In genomic region chr19:40419315-40419714, GRCm38 (mm10) we compare ENCODE assay signal across 29 mouse cellular contexts.
DNase-seq lines count a peak whose midpoint lies in the region; ATAC-seq and TF ChIP-seq lines count a peak whose summit lies in the region.
"Had no signal": no experiment of that assay in that cellular context is flagged by ENCODE, and none has a peak within 500 bp of the region (broad histone marks: within the 10 kb centered on the region; RNA-seq: fewer than 3 reads in every experiment).

No protein-coding gene starts in this region.

- WGBS in heart, embryonic 10.5 days, result 69% methylated on average over 7 of the region's 7 CpGs
- 78% methylated on average over 7 of the region's 7 CpGs for WGBS in kidney, embryonic 15.5 days
- 86% methylated on average over 7 of the region's 7 CpGs for WGBS in kidney, adult 2 months

- H3K4me3 ChIP-seq in heart, embryonic 10.5 days, result no peak overlapping the region
- H3K4me3 ChIP-seq in kidney, embryonic 15.5 days (replicated peaks), result no peak overlapping the region
- no peak overlapping the region for H3K4me3 ChIP-seq in kidney, adult 2 months (ENCODE audit: insufficient read depth, low read depth, low read length)
- H3K4me3 ChIP-seq: embryonic facial prominence, embryonic 10.5 days; embryonic facial prominence, embryonic 15.5 days; forebrain, embryonic 13.5 days; hindbrain, embryonic 10.5 days; hindbrain, embryonic 15.5 days; layer of hippocampus, adult 2 months; left cerebral cortex, adult 2 months; limb, embryonic 12.5 days; lung, embryonic 15.5 days; midbrain, embryonic 10.5 days; midbrain, embryonic 15.5 days; neural tube, embryonic 15.5 days had no signal

- TF ChIP-seq CTCF in kidney, adult 2 months (conservative IDR thresholded peaks at IDR 0.05; ENCODE audit: insufficient read depth, insufficient read length, low read depth, low read length), result no peak

- H3K4me2 ChIP-seq in kidney, embryonic 15.5 days, result no peak overlapping the region
- H3K4me2 ChIP-seq: embryonic facial prominence, embryonic 15.5 days; forebrain, embryonic 13.5 days; hindbrain, embryonic 15.5 days; limb, embryonic 12.5 days; lung, embryonic 15.5 days; midbrain, embryonic 15.5 days; neural tube, embryonic 15.5 days had no signal

- H3K9me3 ChIP-seq in heart, embryonic 10.5 days, result no peaks in the 10 kb centered on the region
- no peaks in the 10 kb centered on the region for H3K9me3 ChIP-seq in kidney, embryonic 15.5 days (replicated peaks)
- H3K9me3 ChIP-seq: embryonic facial prominence, embryonic 10.5 days; embryonic facial prominence, embryonic 15.5 days; forebrain, embryonic 13.5 days; G1E; hindbrain, embryonic 10.5 days; hindbrain, embryonic 15.5 days; limb, embryonic 12.5 days; lung, embryonic 15.5 days; midbrain, embryonic 10.5 days; midbrain, embryonic 15.5 days; neural tube, embryonic 15.5 days had no signal

- no peak for ATAC-seq in kidney, embryonic 15.5 days (replicated peaks; ENCODE audit: low FRiP score)
- ATAC-seq: forebrain, embryonic 13.5 days; inflammation-experienced regulatory T-cells, adult 6 months; midbrain, embryonic 15.5 days had no signal

- intact Hi-C loops in heart, postnatal 14 days (cut with DNase I), result no loop called here

- H3K27me3 ChIP-seq in heart, embryonic 10.5 days (ENCODE audit: insufficient read depth, poor library complexity, severe bottlenecking), result no peaks in the 10 kb centered on the region
- H3K27me3 ChIP-seq in kidney, embryonic 15.5 days, result no peaks in the 10 kb centered on the region
- no peaks in the 10 kb centered on the region for H3K27me3 ChIP-seq in kidney, adult 2 months (replicated peaks; ENCODE audit: control insufficient read depth, insufficient read depth, low read length)
- H3K27me3 ChIP-seq: embryonic facial prominence, embryonic 15.5 days; forebrain, embryonic 13.5 days; hindbrain, embryonic 15.5 days; limb, embryonic 12.5 days; lung, embryonic 15.5 days; midbrain, embryonic 15.5 days; neural tube, embryonic 15.5 days had no signal

- DNase-seq in adrenal gland, postnatal 10 days, result peak; percentile 19
- DNase-seq in adrenal gland, adult 8-10 months, result no peak
- DNase-seq in heart, embryonic 10.5 days (ENCODE audit: low spot score), result no peak
- DNase-seq in heart, postnatal 14 days, result no peak
- DNase-seq in kidney, adult 2 months, result no peak
- DNase-seq in yolk sac, embryonic 10.5 days (ENCODE audit: low spot score), result peak; percentile 64
- DNase-seq: cerebellum, adult 8-10 months; cerebellum, postnatal 25 days; gastrocnemius, postnatal 14 days; kidney, adult 11 months; kidney, postnatal 36 days; right cerebral cortex, postnatal 25 days; thymus, postnatal 14 days had no signal

- no peak overlapping the region for H3K9ac ChIP-seq in kidney, embryonic 15.5 days
- H3K9ac ChIP-seq: embryonic facial prominence, embryonic 15.5 days; forebrain, embryonic 13.5 days; hindbrain, embryonic 15.5 days; limb, embryonic 12.5 days; liver, embryonic 14.5 days; lung, embryonic 15.5 days; midbrain, embryonic 15.5 days; neural tube, embryonic 15.5 days had no signal

- TF ChIP-seq POLR2A in kidney, adult 2 months (IDR thresholded peaks at IDR 0.05; ENCODE audit: low read depth, low read length), result no peak

- peaks cover 64% of the 10 kb centered on the region for H3K4me1 ChIP-seq in heart, embryonic 10.5 days
- peaks cover 27% of the 10 kb centered on the region for H3K4me1 ChIP-seq in kidney, embryonic 15.5 days
- peaks cover 11% of the 10 kb centered on the region; the same call in 1 of the 2 replicates for H3K4me1 ChIP-seq in kidney, adult 2 months (ENCODE audit: control insufficient read depth, insufficient read depth, low read length)
- H3K4me1 ChIP-seq: embryonic facial prominence, embryonic 15.5 days had no signal

- peak overlapping the region; percentile 59; the same call in 1 of the 2 replicates for H3K27ac ChIP-seq in heart, embryonic 10.5 days
- peak overlapping the region; percentile 54; the same call in 1 of the 2 replicates for H3K27ac ChIP-seq in kidney, embryonic 15.5 days
- no peak overlapping the region for H3K27ac ChIP-seq in kidney, adult 2 months (ENCODE audit: insufficient read depth, low read depth, low read length)
- H3K27ac ChIP-seq: embryonic facial prominence, embryonic 10.5 days; embryonic facial prominence, embryonic 15.5 days; forebrain, embryonic 13.5 days; hindbrain, embryonic 10.5 days; hindbrain, embryonic 15.5 days; layer of hippocampus, adult 2 months; left cerebral cortex, adult 2 months; limb, embryonic 12.5 days; liver, embryonic 14.5 days; lung, embryonic 15.5 days; midbrain, embryonic 10.5 days; midbrain, embryonic 15.5 days; neural tube, embryonic 15.5 days had no signal

- H3K36me3 ChIP-seq in heart, embryonic 10.5 days, result no peaks in the 10 kb centered on the region
- H3K36me3 ChIP-seq in kidney, embryonic 15.5 days, result no peaks in the 10 kb centered on the region
- no peaks in the 10 kb centered on the region for H3K36me3 ChIP-seq in kidney, adult 2 months (ENCODE audit: control insufficient read depth, insufficient read depth, low read length)
- H3K36me3 ChIP-seq: embryonic facial prominence, embryonic 10.5 days; embryonic facial prominence, embryonic 15.5 days; hindbrain, embryonic 10.5 days; hindbrain, embryonic 15.5 days; limb, embryonic 12.5 days; lung, embryonic 15.5 days; midbrain, embryonic 10.5 days; midbrain, embryonic 15.5 days; neural tube, embryonic 15.5 days had no signal

Comparison
In these comparisons a context has a peak if more than half of its experiments do, and no peak if none do; other contexts are left out.
1. DNase-seq: peak in adrenal gland, postnatal 10 days (single experiment) and yolk sac, embryonic 10.5 days (single experiment); none in adrenal gland, adult 8-10 months (single experiment), heart, embryonic 10.5 days (single experiment), heart, postnatal 14 days (0 of 2) and kidney, adult 2 months (single experiment).